Mouse (Mus musculus) ES-Bruce4 (cell line): Measurements from ENCODE around the gene Xk. TPM values are rescaled to one million over a fixed set of nuclear protein-coding genes. Genes with fewer than 3 reads are reported as not detected.
"Not testable (repeated sequence)": the region's sequence is repeated elsewhere in the genome, so short reads cannot be mapped to it uniquely, and the experiment has no call there.

Experiments used
- H3K27ac ChIP-seq: 2 replicates; pipeline ENCODE4 v1.5.1; 2012; ENCODE audit warnings: low read length, inconsistent platforms; ENCODE audit not compliant: insufficient read depth
- H3K27me3 ChIP-seq: 2 replicates; pipeline ENCODE4 v1.6.1; 2012; ENCODE audit warnings: mild to moderate bottlenecking, low read length, inconsistent platforms; ENCODE audit not compliant: control insufficient read depth, poor library complexity, insufficient read depth, severe bottlenecking
- H3K36me3 ChIP-seq: 2 replicates; pipeline ENCODE4 v1.6.1; 2012; ENCODE audit warnings: inconsistent platforms, mild to moderate bottlenecking, low read length, moderate library complexity; ENCODE audit not compliant: control insufficient read depth, poor library complexity, insufficient read depth, severe bottlenecking
- H3K4me1 ChIP-seq: one replicate; pipeline ENCODE4 v1.8.1; 2011; ENCODE audit warnings: low read length; ENCODE audit not compliant: control insufficient read depth, insufficient read depth
- H3K4me3 ChIP-seq: 2 replicates; pipeline ENCODE4 v1.5.1; 2011; ENCODE audit warnings: low read depth, mild to moderate bottlenecking, low read length
- H3K9ac ChIP-seq: 2 replicates; pipeline ENCODE4 v1.6.1; 2012; ENCODE audit warnings: low read depth, mild to moderate bottlenecking, inconsistent platforms; ENCODE audit not compliant: poor library complexity, severe bottlenecking
- H3K9me3 ChIP-seq: replicated peaks from 2 replicates; pipeline ENCODE4 v1.6.1; 2012; ENCODE audit warnings: mild to moderate bottlenecking, low read length, inconsistent platforms; ENCODE audit not compliant: control insufficient read depth, poor library complexity, insufficient read depth, severe bottlenecking
- CTCF ChIP-seq: IDR thresholded peaks from one replicate; pipeline ENCODE4 v1.8.1; 2011; ENCODE audit warnings: low read depth, low read length
- EP300 ChIP-seq: IDR thresholded peaks from 2 replicates; pipeline ENCODE4 v1.6.1; 2011; ENCODE audit warnings: low read depth, low read length; ENCODE audit not compliant: insufficient read depth
- POLR2A ChIP-seq: IDR thresholded peaks from one replicate; pipeline ENCODE4 v1.8.1; 2011; ENCODE audit warnings: low read length; ENCODE audit not compliant: insufficient read depth
- polyA plus RNA-seq: library from polyadenylated mRNA; stranded (reverse); fragments of >200 nt; gene quantifications from 2 replicates; pipeline ENCODE4 v1.2.4, GENCODE M21; 2011; ENCODE audit warnings: low read depth; ENCODE audit not compliant: missing spikeins, insufficient read depth, insufficient read length

Xk gene
- polyA plus RNA-seq, 1 experiment, result 7.4 TPM

GRCm38 (mm10) chrX:9298413-9298864, 25.9 kb downstream of the Xk start:
- no peaks in the 10 kb centered on the region for H3K27me3 ChIP-seq
- H3K9ac ChIP-seq, result no peak overlapping the region
- H3K36me3 ChIP-seq, result no peaks in the 10 kb centered on the region
- H3K27ac ChIP-seq, result no peak overlapping the region
- H3K4me3 ChIP-seq, result no peak overlapping the region
- H3K9me3 ChIP-seq, result no peaks in the 10 kb centered on the region
- no peaks in the 10 kb centered on the region for H3K4me1 ChIP-seq
- no peak for TF ChIP-seq EP300
- TF ChIP-seq CTCF, result no peak
- TF ChIP-seq POLR2A, result no peak

- Histone ChIP-seq H3K4me1 (no peaks in the 10 kb centered on the region), H3K36me3 (no peaks in the 10 kb centered on the region), H3K4me3 (no peak overlapping the region), H3K9me3 (no peaks in the 10 kb centered on the region), H3K27ac (no peak overlapping the region), H3K9ac (no peak overlapping the region), H3K27me3 (no peaks in the 10 kb centered on the region)
- no peak for TF ChIP-seq CTCF
- no peak for TF ChIP-seq POLR2A
- no peak for TF ChIP-seq EP300
Measured at GRCm38 (mm10) chrX:9302791-9303190, 30.2 kb downstream of the Xk start.

DNA sequence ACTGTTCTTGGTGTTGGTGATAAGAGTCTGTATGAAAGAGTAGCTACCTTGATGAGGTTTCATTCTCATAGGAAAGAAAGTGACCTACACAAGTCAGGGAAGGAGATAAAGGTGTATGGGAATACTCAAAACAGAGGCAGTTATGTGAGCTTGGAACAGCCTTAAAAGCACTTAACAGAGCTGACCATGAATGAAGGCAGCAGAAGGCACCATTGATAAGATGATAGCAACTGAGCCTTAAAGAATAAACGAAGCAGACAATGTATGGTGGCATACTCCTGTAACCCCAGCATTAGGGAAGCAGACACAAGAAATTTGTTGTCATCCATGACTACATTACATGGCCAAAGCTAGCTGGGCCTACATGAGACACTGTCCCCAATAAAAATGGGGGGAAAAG, 30.9 kb downstream of the Xk start:
- no peaks in the 10 kb centered on the region for H3K27me3 ChIP-seq
- no peak overlapping the region for H3K4me3 ChIP-seq
- H3K4me1 ChIP-seq, result no peaks in the 10 kb centered on the region
- H3K36me3 ChIP-seq, result no peaks in the 10 kb centered on the region
- TF ChIP-seq EP300, result no peak
- TF ChIP-seq CTCF, result no peak
- H3K9me3 ChIP-seq, result no peaks in the 10 kb centered on the region
- no peak overlapping the region for H3K27ac ChIP-seq
- no peak overlapping the region for H3K9ac ChIP-seq

GRCm38 (mm10) chrX:9316457-9316856, 43.9 kb downstream of the Xk start:
- not testable (repeated sequence) for H3K27me3 ChIP-seq, H3K36me3 ChIP-seq, H3K27ac ChIP-seq, H3K4me1 ChIP-seq, H3K4me3 ChIP-seq, H3K9ac ChIP-seq, H3K9me3 ChIP-seq

DNA sequence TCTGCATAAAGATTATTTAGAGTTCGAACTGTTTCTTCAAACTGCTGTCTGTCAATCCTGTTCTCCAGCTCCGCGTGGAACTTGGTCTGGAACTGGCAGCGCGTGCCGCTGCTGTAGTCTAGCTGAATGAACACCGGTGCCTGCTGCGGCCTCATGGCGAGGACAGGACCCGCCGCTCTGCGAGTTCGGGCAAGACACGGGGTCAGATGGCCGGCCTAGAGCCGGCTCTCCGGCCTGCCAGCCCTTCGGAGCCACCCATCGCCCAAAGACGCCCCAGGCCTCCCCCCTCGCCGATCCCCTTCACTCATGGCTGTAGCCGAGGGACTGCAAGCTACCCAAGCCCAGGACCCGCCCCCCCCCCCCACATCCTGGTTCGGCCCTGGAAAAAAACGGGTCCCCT, 55.4 kb downstream of the Xk start:
- not testable (repeated sequence) for H3K27me3 ChIP-seq, H3K4me1 ChIP-seq, H3K9ac ChIP-seq, H3K27ac ChIP-seq, H3K4me3 ChIP-seq, H3K9me3 ChIP-seq, H3K36me3 ChIP-seq

DNA sequence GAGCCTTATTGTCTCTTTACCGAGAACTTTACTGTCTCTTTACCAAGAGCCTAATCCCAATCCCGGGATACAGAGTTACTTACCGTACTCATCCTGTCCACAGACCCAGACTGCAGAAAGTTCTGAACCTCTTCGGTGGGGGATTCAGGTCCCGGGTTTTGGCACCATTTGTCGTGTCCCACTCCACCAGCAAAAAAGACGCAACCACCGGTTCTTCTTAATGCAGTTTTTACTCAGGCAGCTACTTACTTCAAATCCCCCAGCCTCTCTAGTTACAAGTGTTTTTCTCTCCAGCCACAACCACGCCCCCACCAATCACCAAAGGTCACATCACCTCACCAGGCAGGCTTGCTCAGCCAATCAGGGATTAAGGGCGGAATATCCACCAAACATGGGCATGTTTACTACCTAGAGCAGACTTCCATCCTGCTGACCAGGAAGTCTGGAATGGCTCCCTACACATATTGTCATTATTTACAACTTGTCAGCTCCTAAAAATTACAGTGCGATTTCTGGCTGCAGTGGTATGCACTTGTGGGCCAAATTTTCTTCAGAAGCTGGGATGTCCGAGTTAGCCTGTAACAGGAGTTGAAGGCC, 59.9 kb downstream of the Xk start:
- H3K4me3 ChIP-seq, result peak overlapping the region; percentile 26; the same call in 1 of the 2 replicates
- not testable (repeated sequence) for H3K9me3 ChIP-seq, H3K4me1 ChIP-seq, H3K27ac ChIP-seq, H3K36me3 ChIP-seq, H3K9ac ChIP-seq, H3K27me3 ChIP-seq

- not testable (repeated sequence) for H3K9ac ChIP-seq, H3K9me3 ChIP-seq, H3K4me1 ChIP-seq, H3K4me3 ChIP-seq, H3K36me3 ChIP-seq, H3K27ac ChIP-seq, H3K27me3 ChIP-seq
Measured at GRCm38 (mm10) chrX:9333035-9333434, 60.5 kb downstream of the Xk start.

DNA sequence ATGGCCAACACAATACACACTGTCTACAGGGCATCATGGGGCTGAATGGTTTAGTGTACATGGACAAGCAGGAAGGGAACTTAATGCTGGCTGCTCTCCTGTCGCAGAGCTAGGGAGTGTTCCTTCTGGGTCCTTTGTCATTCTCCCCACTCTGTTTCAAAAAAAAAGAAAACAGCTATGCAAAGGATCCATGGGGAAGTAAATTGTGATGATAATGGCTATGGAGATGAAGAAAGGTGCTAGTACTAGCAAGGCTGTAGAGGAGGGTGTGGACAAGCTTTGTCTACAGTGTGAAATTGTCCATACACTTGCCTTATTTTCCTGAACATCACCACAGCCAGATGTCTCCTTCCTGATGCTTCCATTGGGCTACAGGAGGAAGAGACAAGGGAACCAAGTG, 62.4 kb downstream of the Xk start:
- H3K27me3 ChIP-seq, H3K9me3 ChIP-seq, H3K27ac ChIP-seq, H3K4me1 ChIP-seq, H3K36me3 ChIP-seq, H3K9ac ChIP-seq, H3K4me3 ChIP-seq: not testable (repeated sequence)

GRCm38 (mm10) chrX:9350327-9350726, 77.8 kb downstream of the Xk start, which contains the start of gene H2al1k:
TSS of gene H2al1k (plus strand) at chrX:9350627.
- not testable (repeated sequence) for H3K27ac ChIP-seq, H3K36me3 ChIP-seq, H3K4me1 ChIP-seq, H3K9me3 ChIP-seq, H3K27me3 ChIP-seq, H3K9ac ChIP-seq, H3K4me3 ChIP-seq
